Mouse (Mus musculus): ENCODE data around the gene Cbx2.

Cbx2 gene

DNA sequence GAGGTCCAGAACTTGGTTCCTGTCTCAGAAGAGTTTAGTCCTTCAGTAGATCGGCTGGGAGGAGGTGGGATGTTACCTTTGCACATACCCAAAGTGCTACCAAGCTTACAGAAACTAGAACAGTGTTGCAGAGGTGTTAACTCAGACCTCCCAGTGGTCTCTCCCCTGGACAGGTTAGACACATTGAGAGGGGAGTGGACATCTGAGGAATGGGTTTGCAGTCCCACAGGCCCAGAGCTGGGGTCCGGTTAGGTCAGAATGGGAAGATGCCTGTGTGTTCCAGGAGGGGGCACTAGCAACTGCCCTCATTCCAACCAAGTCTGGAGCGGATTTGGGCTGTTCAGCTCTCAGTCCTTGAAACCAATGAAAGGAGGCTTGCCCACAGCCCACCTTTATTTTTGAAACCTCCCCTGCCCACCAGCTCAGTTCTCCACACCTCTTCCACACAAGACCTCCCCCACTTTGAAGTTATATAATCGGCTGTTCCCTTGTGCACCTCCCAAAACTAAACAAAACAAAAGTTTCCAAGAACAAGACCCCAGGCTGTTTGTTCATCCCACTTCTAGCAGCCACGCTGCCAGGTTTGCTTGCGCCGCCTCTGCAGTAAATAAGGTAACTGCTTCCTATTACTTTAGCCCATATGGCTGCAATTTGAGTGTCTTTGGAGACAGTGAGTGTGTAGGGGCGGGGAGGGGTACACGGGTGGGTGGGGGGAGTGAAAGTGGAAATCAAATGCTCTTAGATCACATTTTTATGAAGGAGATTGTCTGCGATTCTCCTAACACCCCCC, 21.2 kb downstream of the Cbx2 start:
- no peak for DNase-seq

- peak; percentile 75 to 80 for DNase-seq
These were observed 22.0 kb downstream of the Cbx2 start for GRCm38 (mm10) chr11:119044551-119045337.

DNA sequence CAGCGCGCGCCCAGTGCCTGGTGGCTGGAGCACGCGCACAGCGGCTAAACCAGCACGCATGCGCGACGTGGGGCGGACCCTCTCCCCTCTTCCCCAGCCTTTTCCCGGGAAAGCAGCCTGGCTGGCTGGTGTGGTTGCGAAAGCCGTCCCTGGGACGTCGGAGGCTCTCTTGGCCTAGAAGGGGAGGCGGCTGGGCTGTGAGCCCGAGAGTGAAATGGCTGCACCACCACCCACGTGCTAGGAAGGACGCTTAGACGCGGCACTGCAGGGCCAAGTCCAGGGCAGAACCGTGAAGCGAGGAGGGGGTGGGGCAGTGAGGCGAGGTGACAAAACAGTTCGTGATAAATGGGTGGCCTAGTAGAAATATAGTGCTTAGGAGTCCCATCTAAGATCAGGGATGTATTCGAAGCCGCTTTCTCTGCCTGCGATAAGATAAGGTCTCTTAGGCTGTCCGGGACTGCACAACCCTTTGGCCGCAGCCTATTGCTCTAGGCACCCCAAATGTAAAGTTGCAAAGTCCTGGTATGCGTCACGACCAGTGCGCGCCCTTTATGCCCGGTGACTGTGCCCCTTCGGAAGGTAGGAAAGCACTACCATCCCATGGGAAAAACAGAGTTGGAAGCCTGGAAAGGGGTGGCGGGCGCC, 24.0 kb downstream of the Cbx2 start:
- peak; percentile 68 to 71 for DNase-seq

- DNase-seq = no peak
These were observed 24.7 kb downstream of the Cbx2 start for GRCm38 (mm10) chr11:119047261-119048132.

DNA sequence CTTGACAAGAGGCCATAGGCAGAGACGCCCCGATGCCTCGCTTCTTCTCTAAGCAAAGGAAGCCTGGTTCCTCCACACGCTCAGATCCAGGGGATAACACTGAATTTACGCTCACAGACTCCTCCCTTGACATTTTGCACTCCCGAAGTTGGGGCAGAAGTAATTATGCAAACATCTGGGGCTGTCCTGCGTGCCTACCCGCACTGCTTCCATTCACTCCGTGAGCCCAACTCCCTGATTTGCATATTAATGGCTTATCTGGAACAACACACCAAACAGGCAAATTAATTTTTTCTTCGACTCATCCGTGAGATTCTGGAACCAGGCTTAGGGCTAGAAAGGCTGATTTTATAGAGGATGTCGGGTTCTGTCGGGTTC, 25.4 kb downstream of the Cbx2 start:
- no peak for DNase-seq

DNA sequence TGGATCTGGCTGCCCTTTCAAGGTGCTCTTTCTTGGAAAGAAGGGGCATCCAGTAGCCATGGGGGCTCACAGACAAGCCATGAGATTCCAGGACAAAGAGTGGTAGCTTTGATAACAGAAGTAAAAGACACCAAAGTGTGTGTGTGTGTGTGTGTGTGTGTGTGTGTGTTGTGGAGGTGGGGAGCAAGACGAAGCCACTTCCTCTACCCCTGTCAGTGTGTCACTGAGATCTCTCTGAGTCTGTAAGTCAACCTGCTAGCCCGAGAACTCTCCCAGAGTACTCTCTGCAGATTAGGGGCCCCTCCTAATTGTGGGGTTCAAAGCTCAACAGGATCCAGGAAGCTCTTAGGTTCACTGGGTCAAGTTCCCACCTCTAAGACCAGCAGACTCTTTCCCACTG, 27.6 kb downstream of the Cbx2 start:
- no peak for DNase-seq

DNA sequence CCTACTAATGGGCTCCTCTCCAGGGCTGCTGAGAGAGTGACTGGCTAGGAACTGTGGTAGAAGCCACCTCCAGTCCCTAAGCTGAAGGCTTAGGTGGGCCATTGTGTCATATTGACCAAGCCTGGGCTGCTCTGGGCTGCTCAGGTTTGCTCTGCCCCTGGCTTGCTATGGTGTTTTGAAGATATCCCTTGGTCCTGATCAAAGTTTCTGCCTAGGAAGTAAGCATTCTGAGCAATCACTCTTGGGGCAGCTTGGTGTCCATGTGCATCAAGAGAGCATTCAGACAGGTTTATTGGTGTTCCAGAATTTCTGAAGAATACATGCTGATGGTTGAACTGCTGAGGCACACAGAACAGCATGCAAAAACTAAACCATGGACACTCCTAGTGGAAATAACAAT, 28.7 kb downstream of the Cbx2 start:
- no peak for DNase-seq

DNA sequence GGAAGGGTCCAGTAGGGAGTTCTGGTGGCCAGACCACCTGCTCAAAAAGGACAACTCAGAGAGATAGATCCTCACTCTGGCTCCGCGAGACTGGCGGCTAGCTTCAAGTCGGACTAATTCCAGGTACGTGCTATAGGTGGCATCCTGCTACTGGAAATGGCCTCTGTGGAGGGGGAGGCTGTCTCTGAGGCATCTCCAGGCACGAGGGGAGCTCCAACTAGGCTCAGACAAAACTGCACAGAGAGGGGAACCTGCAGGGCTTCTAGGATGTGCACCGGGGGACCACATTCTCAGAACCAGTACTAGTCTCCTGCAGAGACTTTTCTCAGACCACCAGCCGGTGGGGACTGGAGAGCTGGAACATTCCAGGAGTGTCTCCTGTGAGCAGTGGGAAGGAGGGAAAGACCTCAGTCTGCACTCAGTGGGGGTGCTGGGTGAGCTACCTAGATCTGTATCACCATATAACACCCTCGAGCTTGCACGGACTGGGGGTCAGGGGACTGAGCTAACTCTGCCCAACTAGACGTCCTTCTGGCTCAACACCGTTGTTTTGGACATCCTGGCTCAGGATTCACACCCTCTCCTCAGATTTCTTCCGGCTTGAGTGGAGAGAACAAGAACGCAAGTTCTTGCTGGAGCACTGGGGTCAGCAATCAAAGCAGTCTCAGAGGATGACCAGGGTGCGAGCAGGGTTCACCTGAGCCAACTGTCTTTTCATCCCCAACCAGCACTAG, 29.3 kb downstream of the Cbx2 start:
- peak in 1 of 2 experiments; percentile 55 for DNase-seq

GRCm38 (mm10) chr11:119052661-119053256, 30.0 kb downstream of the Cbx2 start:
- DNase-seq = no peak

DNA sequence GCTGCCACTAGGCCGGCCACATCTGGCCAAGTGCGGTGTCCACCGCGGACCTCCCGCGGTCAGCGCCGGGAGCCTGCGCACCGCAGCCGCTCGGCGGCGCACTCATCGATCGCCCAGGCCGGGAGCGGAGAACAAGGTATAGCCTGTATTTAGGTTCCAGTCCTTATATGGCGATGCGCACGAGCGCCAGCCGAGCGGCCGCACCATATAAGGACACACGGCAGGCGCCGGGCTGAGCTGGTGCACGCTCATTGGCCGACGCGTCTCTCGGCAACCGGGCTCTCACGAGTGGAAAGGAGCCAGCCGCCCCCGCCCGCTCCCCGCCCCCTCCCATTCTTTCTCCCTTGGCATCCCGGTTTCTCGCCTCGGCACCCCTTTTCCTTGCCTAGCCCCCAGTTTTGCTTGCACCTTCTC, 30.5 kb downstream of the Cbx2 start:
- peak in 1 of 2 experiments; percentile 67 for DNase-seq

DNA sequence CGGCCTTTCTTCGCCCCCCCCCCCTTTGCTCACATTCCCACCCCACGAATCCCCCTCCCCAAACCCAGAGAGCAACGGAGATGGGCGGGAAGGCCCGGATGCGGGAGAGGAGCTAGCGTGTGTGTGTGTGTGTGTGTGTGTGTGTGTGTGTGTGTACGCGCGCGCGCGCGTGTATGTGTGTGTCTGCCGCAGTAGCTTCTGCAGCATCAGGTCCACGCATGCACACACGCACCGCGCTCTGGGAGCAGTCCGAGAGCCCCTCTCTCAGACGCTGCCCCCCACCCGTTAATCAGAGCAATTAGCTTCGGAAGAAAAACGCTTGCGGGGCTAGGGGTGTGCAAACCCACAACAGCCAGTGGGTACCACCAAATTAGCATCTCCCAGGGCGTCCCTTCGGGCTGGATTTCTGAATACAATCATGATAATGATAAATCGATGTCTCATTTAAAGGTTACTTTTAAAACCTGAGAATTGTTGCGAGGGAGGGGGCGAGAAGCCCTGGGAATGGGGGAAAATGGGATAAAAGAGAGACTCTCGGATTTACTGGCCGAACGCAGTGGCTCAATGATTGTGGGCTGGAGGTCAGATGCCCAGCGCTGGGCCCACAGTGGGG, 31.1 kb downstream of the Cbx2 start:
- DNase-seq = no peak

DNA sequence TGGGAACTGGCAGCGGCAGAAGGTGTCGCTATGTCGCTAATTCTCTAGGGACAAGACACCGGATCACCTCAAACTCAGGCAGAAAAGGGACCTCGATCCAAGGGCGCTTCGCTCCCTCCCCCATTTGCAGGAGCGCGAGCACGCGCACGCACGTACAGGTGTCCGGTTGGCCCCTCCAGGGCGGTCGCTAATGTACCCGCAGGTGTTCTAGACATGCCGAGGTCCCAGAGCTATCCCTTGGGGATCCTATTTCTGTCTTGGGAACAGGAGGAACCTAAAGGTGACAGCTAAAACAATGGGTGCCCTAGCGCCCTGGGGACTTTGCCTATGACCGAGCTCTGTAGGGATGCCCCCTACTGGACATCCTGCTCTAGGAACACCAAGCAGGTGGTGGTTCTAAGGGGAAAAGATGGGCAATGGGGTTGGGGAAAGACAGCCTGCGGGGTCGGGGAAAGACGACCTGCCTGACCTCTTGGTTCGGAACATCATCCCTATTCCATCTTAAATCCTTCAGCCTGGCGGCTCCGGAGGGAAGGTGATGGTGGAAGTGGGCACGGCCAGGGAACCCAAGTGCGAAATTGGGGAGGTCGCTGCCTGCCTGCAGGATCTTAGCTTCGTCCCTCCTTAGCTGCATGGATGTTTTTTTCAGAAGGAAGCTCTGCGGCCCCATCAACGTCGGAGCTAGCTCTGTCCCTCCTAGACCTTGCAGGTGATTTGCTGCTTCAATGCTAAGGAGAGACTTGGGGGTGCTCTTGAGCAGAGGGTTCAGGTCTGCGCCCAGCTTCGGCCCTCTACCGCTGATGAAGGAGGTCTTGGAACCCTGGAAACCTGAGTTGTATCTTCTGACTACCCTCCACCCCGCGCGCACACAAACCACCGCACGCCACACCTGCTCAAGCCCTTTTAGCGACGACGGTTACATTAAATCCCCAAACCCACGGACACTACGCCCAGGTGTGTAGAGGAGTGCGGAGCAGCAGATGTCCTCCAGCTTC, 31.9 kb downstream of the Cbx2 start:
- peak in 1 of 2 experiments; percentile 46 for DNase-seq

DNA sequence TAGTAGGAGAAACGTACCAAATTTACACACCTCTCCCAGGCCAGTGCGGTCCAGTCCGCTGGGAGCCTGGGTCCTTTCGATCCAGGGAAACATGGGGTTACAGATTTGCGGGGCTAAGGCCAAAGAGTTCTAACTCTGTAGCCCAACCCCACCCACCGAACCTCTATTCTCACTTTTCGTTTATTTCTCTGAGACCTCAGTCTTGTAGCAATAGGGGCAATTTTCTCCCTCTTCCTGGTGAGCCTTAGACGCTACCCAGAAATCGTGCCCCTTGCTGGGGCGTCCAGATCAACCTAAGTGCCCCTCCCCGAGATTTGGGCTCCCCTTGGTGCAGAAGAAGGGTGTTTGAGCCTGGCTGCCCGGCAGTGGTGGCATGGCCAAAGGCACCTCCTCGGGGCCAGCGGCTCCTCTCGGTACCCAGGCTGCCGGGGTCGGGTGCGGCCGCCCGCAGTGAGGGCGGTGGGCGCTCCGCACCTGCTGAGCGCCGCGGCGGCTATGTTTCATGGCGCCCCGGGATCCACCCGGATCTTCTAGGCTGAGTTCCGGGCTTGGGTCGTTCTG, 32.9 kb downstream of the Cbx2 start:
- DNase-seq = no peak

DNA sequence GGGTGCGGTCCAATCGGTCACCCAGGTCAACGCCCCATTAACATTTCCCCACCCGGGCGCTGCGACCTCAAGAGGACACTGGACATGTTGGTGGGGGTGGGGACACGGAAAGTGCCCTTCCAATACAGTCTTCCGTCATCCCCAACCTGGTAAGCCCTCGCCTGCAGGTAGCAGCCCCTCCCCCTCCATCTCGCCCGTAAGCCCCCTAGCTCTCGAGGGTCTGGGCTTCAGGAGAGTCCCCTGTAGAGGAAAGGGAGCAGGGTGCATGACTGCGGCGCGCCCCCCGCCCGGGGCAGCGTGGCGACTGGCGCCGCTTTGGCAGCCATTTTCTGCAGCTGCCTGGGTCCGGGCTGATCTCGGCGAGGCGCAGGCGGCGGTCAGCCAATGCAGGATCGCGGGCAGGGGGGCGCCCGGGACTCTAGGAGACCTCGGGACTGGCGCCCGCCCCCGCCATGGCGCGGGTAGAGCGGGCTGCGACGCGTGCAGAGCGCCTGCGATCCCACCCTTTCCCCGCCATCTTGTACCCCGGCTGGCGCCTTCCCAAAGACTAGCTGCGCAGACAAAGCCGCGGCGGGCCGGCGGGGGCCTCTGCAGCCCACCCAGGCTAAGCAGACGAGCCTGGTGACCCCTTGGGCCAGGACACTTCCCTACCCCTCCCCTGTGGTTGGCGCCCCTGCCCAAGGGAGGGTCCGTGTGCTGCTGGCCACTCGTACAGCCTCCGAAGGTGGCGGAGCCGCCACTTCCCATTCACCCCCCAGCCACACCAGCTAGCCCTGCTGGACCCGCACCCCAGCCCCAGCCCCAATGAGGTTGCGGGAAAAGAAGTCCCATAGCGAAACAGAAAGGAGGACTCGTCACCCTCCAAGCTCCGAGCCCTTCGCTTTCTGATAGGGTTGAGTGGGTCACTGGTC, 33.8 kb downstream of the Cbx2 start:
- no peak for DNase-seq

DNA sequence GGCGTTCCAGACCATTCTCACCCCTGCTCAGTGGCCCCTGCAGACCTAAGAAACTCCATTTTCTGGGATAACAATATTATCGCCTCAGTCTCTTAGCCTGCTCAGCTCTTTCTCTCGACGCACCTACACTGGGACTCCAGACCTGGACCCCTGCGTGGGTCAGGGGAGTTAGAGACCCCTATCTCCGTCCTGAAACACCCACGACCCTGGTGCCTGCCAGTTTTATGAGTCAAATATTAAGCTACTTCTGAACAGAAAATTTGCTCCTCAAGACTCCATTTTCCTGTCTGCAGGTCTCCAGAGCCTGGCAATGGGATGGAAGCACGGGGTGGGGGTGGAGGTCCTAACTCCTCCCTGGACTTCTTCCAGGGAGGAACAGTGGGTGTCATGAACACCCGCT, 34.5 kb downstream of the Cbx2 start:
- no peak for DNase-seq

GRCm38 (mm10) chr11:119058041-119058995, 35.6 kb downstream of the Cbx2 start:
- no peak for DNase-seq

DNA sequence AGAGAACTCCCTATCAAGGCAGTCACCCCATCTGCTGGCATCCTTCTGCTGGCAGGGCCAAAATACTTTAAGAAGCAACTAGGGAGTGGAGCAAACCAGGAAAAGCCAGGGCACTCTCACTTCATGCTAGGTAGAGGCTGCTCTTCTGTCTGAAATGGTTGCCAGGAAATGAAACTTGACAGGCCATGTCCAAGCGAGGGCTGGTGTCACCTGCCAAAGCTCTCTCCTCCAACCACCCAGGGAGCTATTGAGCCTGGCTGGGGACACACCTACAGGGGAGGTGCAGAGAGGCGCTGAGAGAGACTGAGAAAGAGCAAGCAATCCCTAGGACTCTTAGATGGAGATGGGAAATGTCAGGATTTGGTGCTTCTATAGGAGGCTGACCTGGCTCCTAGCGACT, 36.5 kb downstream of the Cbx2 start:
- DNase-seq = no peak
